Mouse (Mus musculus): ENCODE results near the gene Cxadr. TPM values are rescaled to one million over a fixed set of nuclear protein-coding genes. Genes with fewer than 3 reads are reported as not detected.

The Cxadr gene
- polyA plus RNA-seq, 1 experiment from 2014 or later = 59.0 TPM

GRCm38 (mm10) chr16:78375222-78375621 is 73.9 kb downstream of the Cxadr start:
- ATAC-seq (ENCODE audit: insufficient read depth, low FRiP score, low read depth) = no peak
- 38% methylated on average over 10 of the region's 10 CpGs for WGBS
- Histone ChIP-seq H3K9me3 (no peaks in the 10 kb centered on the region), H3K4me1 (0 out of 2 replicates have a peak, but pooled peaks cover 8% of the 10 kb centered on the region), H3K9ac (no peak overlapping the region), H3K27ac (no peak overlapping the region), H3K4me3 (replicated peaks) (peak overlapping the region; percentile 94), H3K4me2 (peak overlapping the region; percentile 86), H3K27me3 (replicated peaks) (no peaks in the 10 kb centered on the region), H3K36me3 (peaks cover 6% of the 10 kb centered on the region; the same call in 1 of the 2 replicates)

DNA sequence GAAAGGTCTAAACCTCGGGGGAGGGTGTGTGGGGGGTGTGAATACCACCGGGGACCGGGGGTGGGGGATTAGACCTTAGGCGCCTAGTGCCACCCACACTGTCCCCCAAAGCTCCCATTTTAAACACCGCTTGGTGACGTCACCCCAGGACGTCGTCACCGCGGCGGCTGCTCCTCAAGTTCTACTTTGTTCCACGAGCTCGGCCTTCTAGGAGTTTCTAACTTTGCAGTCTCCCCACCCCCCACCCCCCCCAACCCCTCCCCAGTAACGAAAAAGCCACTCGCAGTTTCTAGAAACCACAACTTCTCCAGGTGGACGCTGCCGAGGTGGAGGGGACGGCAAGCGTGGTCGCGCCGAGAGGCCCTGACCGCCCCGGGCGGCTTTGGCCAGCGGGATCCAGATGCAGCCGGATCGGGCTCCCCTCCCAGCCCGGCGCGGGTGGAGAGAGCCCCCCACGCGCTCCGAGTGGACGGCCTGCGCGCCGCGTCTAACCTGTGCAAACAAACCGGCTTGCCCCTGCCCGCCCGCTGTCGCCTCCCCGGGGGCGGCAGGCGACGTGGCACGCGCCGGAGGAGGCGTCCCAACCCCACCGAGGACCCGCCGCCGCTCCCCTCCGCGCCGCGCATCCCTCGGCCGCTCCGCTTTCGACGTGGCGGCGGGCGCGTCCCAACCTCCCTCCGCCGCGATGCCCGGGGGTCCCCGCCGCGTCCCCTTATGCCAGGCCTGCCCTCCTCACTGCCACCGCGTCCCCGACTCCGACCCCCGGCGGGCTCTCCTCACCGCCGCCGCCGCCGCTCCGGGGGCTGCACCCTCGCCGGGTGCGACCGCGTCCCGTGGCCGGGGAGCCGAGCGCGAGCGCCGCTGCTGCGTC is 74.8 kb downstream of the Cxadr start:
- H3K9me3 ChIP-seq = no peaks in the 10 kb centered on the region
- peak; percentile 48 for ATAC-seq (ENCODE audit: insufficient read depth, low FRiP score, low read depth)
- under 1% methylated on average over 67 of the region's 100 CpGs for WGBS

DNA sequence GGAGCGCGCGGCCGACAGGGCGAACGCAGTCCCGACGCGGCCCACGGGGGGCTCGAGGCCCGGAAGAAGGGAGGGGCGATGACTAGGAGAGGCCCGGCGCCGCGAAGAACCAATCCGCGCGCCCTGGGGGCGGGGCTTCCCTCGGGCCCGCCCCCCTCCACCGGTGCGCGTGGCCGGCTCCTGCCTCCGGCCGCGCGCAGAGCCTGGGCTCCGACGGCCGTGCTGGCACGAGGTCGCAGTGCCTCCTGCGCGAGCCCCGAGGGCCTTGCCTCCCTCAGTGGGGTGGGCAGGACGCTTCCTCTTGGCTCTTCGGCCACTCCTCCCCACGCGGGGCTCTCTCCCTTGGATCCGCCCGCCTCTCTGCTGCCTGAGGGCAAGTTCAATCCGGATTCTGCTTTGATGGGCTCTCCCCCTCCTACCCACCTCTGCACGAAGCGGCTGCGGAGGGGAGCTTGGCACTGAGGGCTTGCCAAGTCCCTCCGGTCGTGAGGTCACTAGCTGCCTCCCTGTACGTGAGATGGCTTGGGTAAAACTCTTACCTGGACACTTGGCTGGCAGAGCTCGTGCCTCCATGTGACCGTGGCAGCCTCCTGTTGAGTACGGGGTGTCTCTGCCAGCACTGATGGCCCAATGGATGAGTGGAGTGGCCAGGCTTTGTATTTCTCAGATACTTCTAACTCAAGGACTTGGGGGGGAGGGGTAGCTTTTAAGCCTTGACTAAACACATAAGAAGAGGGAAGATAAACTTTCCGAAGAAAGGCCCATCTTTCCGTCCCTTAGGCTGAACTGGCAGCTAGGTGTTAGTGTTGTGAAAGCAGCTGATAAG is 75.7 kb downstream of the Cxadr start, which contains the start of gene Btg3:
TSS of gene Btg3 (minus strand) at position 448 of the 826 bp plus-strand sequence.
- H3K36me3 ChIP-seq = peaks cover 5% of the 10 kb centered on the region; the same call in 1 of the 2 replicates
- WGBS = 2% methylated on average over 38 of the region's 57 CpGs
- H3K4me2 ChIP-seq = peak within 1 kb of the TSS; percentile 86
- no peaks in the 10 kb centered on the region for H3K9me3 ChIP-seq
- H3K27me3 ChIP-seq (replicated peaks) = no peaks in the 10 kb centered on the region
- ATAC-seq (ENCODE audit: insufficient read depth, low FRiP score, low read depth) = peak; percentile 95
- 0 out of 2 replicates have a peak, but pooled peaks cover 8% of the 10 kb centered on the region for H3K4me1 ChIP-seq
- peak within 1 kb of the TSS; percentile 94 for H3K4me3 ChIP-seq (replicated peaks)
- peak within 1 kb of the TSS; percentile 84 for H3K9ac ChIP-seq
- peak within 1 kb of the TSS; percentile 82 for H3K27ac ChIP-seq

More for the DNA sequence above, 74.8 kb downstream of the Cxadr start:
- H3K4me1 ChIP-seq = 0 out of 2 replicates have a peak, but pooled peaks cover 8% of the 10 kb centered on the region
- peak overlapping the region; percentile 94 for H3K4me3 ChIP-seq (replicated peaks)
- no peaks in the 10 kb centered on the region for H3K27me3 ChIP-seq (replicated peaks)
- H3K36me3 ChIP-seq = peaks cover 6% of the 10 kb centered on the region; the same call in 1 of the 2 replicates
- H3K4me2 ChIP-seq = peak overlapping the region; percentile 86
- H3K9ac ChIP-seq = peak overlapping the region; percentile 84
- H3K27ac ChIP-seq = peak overlapping the region; percentile 82

GRCm38 (mm10) chr16:78378493-78378892 is 77.2 kb downstream of the Cxadr start:
- WGBS = 65% methylated on average over 5 of the region's 5 CpGs
- no peaks in the 10 kb centered on the region for H3K36me3 ChIP-seq
- H3K9me3 ChIP-seq = no peaks in the 10 kb centered on the region
- ATAC-seq (ENCODE audit: insufficient read depth, low FRiP score, low read depth) = no peak
- H3K27me3 ChIP-seq (replicated peaks) = no peaks in the 10 kb centered on the region
- H3K4me3 ChIP-seq (replicated peaks) = no peak overlapping the region
- H3K4me1 ChIP-seq = 0 out of 2 replicates have a peak, but pooled peaks cover 8% of the 10 kb centered on the region
- H3K4me2 ChIP-seq = no peak overlapping the region
- H3K27ac ChIP-seq = no peak overlapping the region
- no peak overlapping the region for H3K9ac ChIP-seq

GRCm38 (mm10) chr16:78389122-78389521 is 87.8 kb downstream of the Cxadr start:
- Histone ChIP-seq H3K4me3 (replicated peaks) (no peak overlapping the region), H3K27me3 (replicated peaks) (no peaks in the 10 kb centered on the region), H3K36me3 (no peaks in the 10 kb centered on the region), H3K4me2 (no peak overlapping the region), H3K9me3 (no peaks in the 10 kb centered on the region), H3K4me1 (no peaks in the 10 kb centered on the region), H3K27ac (no peak overlapping the region), H3K9ac (no peak overlapping the region)
- WGBS = 81% methylated on average over 4 of the region's 4 CpGs
- no peak for ATAC-seq (ENCODE audit: insufficient read depth, low FRiP score, low read depth)

- no peak overlapping the region for H3K27ac ChIP-seq
- no peaks in the 10 kb centered on the region for H3K27me3 ChIP-seq (replicated peaks)
- no peak overlapping the region for H3K4me2 ChIP-seq
- no peak for ATAC-seq (ENCODE audit: insufficient read depth, low FRiP score, low read depth)
- H3K4me3 ChIP-seq (replicated peaks) = no peak overlapping the region
- H3K36me3 ChIP-seq = no peaks in the 10 kb centered on the region
- 71% methylated on average over 3 of the region's 3 CpGs for WGBS
- H3K4me1 ChIP-seq = no peaks in the 10 kb centered on the region
- no peak overlapping the region for H3K9ac ChIP-seq
- no peaks in the 10 kb centered on the region for H3K9me3 ChIP-seq
These were observed 88.7 kb downstream of the Cxadr start for GRCm38 (mm10) chr16:78389986-78390385.

- H3K27ac ChIP-seq = no peak overlapping the region
- no peaks in the 10 kb centered on the region for H3K9me3 ChIP-seq
- no peak overlapping the region for H3K4me3 ChIP-seq (replicated peaks)
- H3K27me3 ChIP-seq (replicated peaks) = no peaks in the 10 kb centered on the region
- no peaks in the 10 kb centered on the region for H3K4me1 ChIP-seq
- H3K9ac ChIP-seq = no peak overlapping the region
- no peak overlapping the region for H3K4me2 ChIP-seq
- H3K36me3 ChIP-seq = no peaks in the 10 kb centered on the region
- WGBS = 68% methylated on average over 2 of the region's 2 CpGs
- ATAC-seq (ENCODE audit: insufficient read depth, low FRiP score, low read depth) = no peak
These were observed 90.1 kb downstream of the Cxadr start for GRCm38 (mm10) chr16:78391354-78391753.

- Histone ChIP-seq H3K27ac (no peak overlapping the region), H3K9me3 (no peaks in the 10 kb centered on the region), H3K4me3 (replicated peaks) (no peak overlapping the region), H3K4me1 (no peaks in the 10 kb centered on the region), H3K36me3 (no peaks in the 10 kb centered on the region), H3K9ac (no peak overlapping the region), H3K27me3 (replicated peaks) (no peaks in the 10 kb centered on the region), H3K4me2 (no peak overlapping the region)
- no peak for ATAC-seq (ENCODE audit: insufficient read depth, low FRiP score, low read depth)
- WGBS = 90% methylated on average over 6 of the region's 6 CpGs
These were observed 97.4 kb downstream of the Cxadr start for GRCm38 (mm10) chr16:78398734-78399133.

DNA sequence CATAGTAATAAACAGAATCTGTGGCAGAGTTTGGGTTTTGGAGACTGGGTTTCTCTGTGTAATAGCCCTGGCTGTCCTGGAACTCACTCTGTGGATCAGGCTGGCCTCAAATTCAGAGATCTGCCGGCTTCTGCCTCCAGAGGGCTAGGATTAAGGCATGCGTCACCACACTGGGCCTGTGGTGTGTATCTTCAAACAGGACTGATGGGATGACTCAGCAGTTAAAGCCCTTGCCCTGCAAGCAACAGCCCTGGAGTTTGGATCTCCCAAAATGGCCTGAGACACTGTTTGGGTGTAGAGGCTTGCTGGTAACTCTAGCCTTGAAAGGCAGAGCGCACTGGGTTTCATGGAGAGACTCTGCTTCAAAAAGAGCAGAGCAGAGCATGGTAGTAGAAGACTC is 98.1 kb downstream of the Cxadr start:
- H3K4me3 ChIP-seq (replicated peaks) = no peak overlapping the region
- H3K4me1 ChIP-seq = no peaks in the 10 kb centered on the region
- no peak overlapping the region for H3K27ac ChIP-seq
- H3K27me3 ChIP-seq (replicated peaks) = no peaks in the 10 kb centered on the region
- ATAC-seq (ENCODE audit: insufficient read depth, low FRiP score, low read depth) = no peak
- H3K9me3 ChIP-seq = no peaks in the 10 kb centered on the region
- H3K4me2 ChIP-seq = no peak overlapping the region
- H3K36me3 ChIP-seq = no peaks in the 10 kb centered on the region
- WGBS = 79% methylated on average over 3 of the region's 3 CpGs
- no peak overlapping the region for H3K9ac ChIP-seq

DNA sequence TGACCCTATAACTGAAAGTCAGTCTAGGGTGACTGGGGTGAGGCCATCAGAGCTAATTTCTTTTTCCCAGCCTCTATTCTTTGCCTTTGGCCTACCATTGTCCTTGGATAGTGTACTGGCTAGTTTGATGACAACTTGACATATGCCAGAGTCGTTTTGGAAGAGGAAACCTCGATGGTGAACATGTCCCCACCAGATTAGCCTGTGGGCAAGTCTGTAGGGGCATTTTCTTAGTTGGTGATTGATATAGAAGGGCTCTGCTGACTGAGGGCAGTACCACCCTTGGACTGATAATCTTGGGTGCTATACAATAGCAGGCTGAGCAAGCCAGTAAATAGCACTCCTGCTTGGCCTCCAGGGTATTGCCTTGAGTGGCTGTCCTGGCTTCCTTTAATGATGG is 101.0 kb downstream of the Cxadr start:
- no peaks in the 10 kb centered on the region for H3K9me3 ChIP-seq
- ATAC-seq (ENCODE audit: insufficient read depth, low FRiP score, low read depth) = no peak
- no peaks in the 10 kb centered on the region for H3K27me3 ChIP-seq (replicated peaks)
- H3K4me1 ChIP-seq = no peaks in the 10 kb centered on the region
- 46% methylated on average over 2 of the region's 2 CpGs for WGBS
- H3K4me3 ChIP-seq (replicated peaks) = no peak overlapping the region
- no peak overlapping the region for H3K4me2 ChIP-seq
- no peaks in the 10 kb centered on the region for H3K36me3 ChIP-seq
- H3K27ac ChIP-seq = no peak overlapping the region
- no peak overlapping the region for H3K9ac ChIP-seq

GRCm38 (mm10) chr16:78406657-78407056 is 105.4 kb downstream of the Cxadr start:
- no peak for ATAC-seq (ENCODE audit: insufficient read depth, low FRiP score, low read depth)

DNA sequence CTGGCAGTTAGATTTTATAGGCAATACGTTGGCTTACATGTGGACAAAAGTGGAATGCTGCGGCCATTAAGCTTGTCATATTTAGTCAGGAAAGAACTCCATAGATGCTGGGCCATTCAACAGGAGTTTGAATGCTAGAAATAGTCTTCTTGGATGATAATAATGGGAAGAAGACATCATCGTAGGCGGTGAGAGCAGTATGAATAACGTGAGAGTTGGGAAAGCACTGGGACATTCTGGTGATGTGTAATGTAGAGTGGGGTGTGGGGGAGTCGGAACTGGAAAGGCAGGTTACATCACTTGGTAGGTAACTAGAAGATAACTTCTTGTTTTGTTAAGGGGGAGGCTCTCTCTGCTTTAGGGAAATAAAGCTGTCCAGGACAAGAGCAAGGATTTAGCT is 106.6 kb downstream of the Cxadr start:
- H3K4me2 ChIP-seq = no peak overlapping the region
- no peak overlapping the region for H3K4me3 ChIP-seq (replicated peaks)
- no peaks in the 10 kb centered on the region for H3K27me3 ChIP-seq (replicated peaks)
- H3K9ac ChIP-seq = no peak overlapping the region
- H3K4me1 ChIP-seq = no peaks in the 10 kb centered on the region
- H3K27ac ChIP-seq = no peak overlapping the region
- H3K36me3 ChIP-seq = no peaks in the 10 kb centered on the region
- WGBS = 87% methylated on average over 6 of the region's 6 CpGs
- no peaks in the 10 kb centered on the region for H3K9me3 ChIP-seq
- no peak for ATAC-seq (ENCODE audit: insufficient read depth, low FRiP score, low read depth)

More at GRCm38 (mm10) chr16:78406657-78407056, 105.4 kb downstream of the Cxadr start:
- H3K9ac ChIP-seq = no peak overlapping the region
- 59% methylated on average over 2 of the region's 2 CpGs for WGBS
- H3K27ac ChIP-seq = no peak overlapping the region
- no peak overlapping the region for H3K4me3 ChIP-seq (replicated peaks)
- no peaks in the 10 kb centered on the region for H3K9me3 ChIP-seq
- H3K4me1 ChIP-seq = no peaks in the 10 kb centered on the region
- no peak overlapping the region for H3K4me2 ChIP-seq
- no peaks in the 10 kb centered on the region for H3K36me3 ChIP-seq
- H3K27me3 ChIP-seq (replicated peaks) = no peaks in the 10 kb centered on the region
